Mouse (Mus musculus) intestine, embryonic 15.5 days (tissue): ENCODE measurements around the gene Agtr1a. TPM values are rescaled to one million over a fixed set of nuclear protein-coding genes. Genes with fewer than 3 reads are reported as not detected.

ENCODE experiments used
- ATAC-seq: fragments of 200-750 bp; cut with Nextera tagmentation; 2 replicates; pipeline ENCODE4 v1.8.0; 2017; ENCODE audit warnings: moderate TSS enrichment, moderate library complexity
- H3K27ac ChIP-seq: fragments of 300-500 bp; sonication (generic); 2 replicates; pipeline ENCODE4 v1.5.1; 2015; ENCODE audit warnings: mild to moderate bottlenecking, inconsistent platforms
- H3K27me3 ChIP-seq: fragments of 300-500 bp; sonication (generic); replicated peaks from 2 replicates; pipeline ENCODE4 v1.6.1; 2015; ENCODE audit warnings: inconsistent platforms
- H3K36me3 ChIP-seq: fragments of 300-500 bp; sonication (generic); 2 replicates; pipeline ENCODE4 v1.6.1; 2015; ENCODE audit warnings: inconsistent platforms
- H3K4me1 ChIP-seq: fragments of 300-500 bp; sonication (generic); replicated peaks from 2 replicates; pipeline ENCODE4 v1.6.1; 2015; ENCODE audit warnings: inconsistent platforms
- H3K4me2 ChIP-seq: fragments of 300-500 bp; sonication (generic); replicated peaks from 2 replicates; pipeline ENCODE4 v1.6.1; 2015; ENCODE audit warnings: mild to moderate bottlenecking, inconsistent platforms
- H3K4me3 ChIP-seq: fragments of 300-500 bp; sonication (generic); replicated peaks from 2 replicates; pipeline ENCODE4 v1.5.1; 2015; ENCODE audit warnings: inconsistent platforms
- H3K9ac ChIP-seq: fragments of 300-500 bp; sonication (generic); 2 replicates; pipeline ENCODE4 v1.6.1; 2015; ENCODE audit warnings: inconsistent platforms
- H3K9me3 ChIP-seq: fragments of 300-500 bp; sonication (generic); 2 replicates; pipeline ENCODE4 v1.6.1; 2016; ENCODE audit warnings: inconsistent platforms
- WGBS: fragments of 180-500 bp; shearing (Covaris S2); methylation state at CpG from one replicate; pipeline ENCODE4 v1.1.7; 2015; 5-methylcytosine and 5-hydroxymethylcytosine counted together
- polyA plus RNA-seq: library from polyadenylated mRNA; unstranded; fragments of >200 nt; fragmentation: Nextera tagmentation; extraction: Ambion mirVana; gene quantifications from 2 replicates; pipeline ENCODE4 v1.2.1, GENCODE M21; 2015

Gene Agtr1a
- 2.3 and 2.4 TPM in 2 replicates for polyA plus RNA-seq

DNA sequence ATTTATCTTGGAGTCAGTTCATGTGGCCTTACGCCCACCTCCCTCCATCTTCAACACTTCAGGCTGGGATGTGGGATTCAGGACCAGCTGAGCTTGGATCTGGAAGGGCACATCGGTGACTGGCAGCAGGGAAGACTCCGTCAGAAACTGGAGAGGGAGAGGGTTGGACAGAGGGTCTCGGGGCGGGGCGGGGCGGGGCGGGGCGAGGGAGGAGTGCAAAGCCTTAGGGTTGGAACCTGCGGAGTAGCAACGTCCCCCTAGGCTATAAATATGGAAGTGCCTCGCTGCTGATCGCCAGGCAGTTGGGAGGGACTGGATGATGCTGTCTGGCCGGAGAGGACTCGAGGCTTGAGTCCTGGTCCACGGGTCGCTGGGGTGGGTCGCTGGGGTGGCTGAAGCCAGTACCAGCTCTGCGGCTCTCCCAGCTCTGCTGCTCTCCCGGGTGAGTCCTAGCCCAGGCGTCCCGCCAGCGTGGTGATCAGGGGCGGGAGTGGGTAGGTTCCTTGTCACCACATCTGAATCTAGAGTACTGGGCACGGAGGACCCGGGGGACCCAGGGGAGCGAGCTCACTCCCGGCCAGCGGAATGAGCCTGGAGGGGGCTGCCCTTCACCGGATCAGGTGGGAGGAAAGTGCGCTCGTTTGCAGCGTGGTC, at the start of gene Agtr1a:
TSS of gene Agtr1a (plus strand) at position 294 of the 654 bp plus-strand sequence.
- Histone ChIP-seq H3K27me3 (no peaks in the 10 kb centered on the region), H3K4me1 (0 out of 2 replicates have a peak, but pooled peaks cover 3% of the 10 kb centered on the region), H3K36me3 (no peaks in the 10 kb centered on the region), H3K4me3 (peak within 1 kb of the TSS; percentile 50), H3K9me3 (no peaks in the 10 kb centered on the region), H3K4me2 (peak within 1 kb of the TSS; percentile 97), H3K9ac (peak within 1 kb of the TSS; percentile 57), H3K27ac (no peak within 1 kb of the TSS)
- ATAC-seq = peak; percentile 90
- WGBS = 2% methylated on average over 33 of the region's 33 CpGs

DNA sequence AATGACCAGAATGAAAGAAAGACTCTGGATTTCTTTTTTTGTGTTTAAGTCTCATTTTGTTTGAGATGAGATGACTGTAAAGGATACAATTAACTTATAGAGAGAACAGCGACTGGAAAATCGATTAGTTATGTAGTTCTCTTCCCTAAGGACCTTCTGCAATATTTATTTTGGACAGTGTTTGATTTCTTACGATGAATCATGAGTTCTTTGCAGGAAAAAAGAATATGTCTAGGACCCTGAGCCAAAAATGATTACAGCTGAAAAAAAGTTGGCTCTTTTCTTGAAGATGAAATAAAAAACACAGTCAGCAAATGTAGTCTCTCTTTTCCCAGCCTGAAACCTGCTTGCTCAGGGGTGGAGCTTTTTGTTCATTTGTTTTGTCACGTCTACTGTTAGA, 26.0 kb upstream of the Agtr1a start:
- no peak overlapping the region for H3K4me3 ChIP-seq
- no peak overlapping the region for H3K9ac ChIP-seq
- H3K27me3 ChIP-seq = no peaks in the 10 kb centered on the region
- H3K27ac ChIP-seq = no peak overlapping the region
- H3K36me3 ChIP-seq = no peaks in the 10 kb centered on the region
- H3K4me1 ChIP-seq = no peaks in the 10 kb centered on the region
- ATAC-seq = no peak
- 78% methylated on average over 4 of the region's 4 CpGs for WGBS
- H3K9me3 ChIP-seq = no peaks in the 10 kb centered on the region
- H3K4me2 ChIP-seq = no peak overlapping the region

DNA sequence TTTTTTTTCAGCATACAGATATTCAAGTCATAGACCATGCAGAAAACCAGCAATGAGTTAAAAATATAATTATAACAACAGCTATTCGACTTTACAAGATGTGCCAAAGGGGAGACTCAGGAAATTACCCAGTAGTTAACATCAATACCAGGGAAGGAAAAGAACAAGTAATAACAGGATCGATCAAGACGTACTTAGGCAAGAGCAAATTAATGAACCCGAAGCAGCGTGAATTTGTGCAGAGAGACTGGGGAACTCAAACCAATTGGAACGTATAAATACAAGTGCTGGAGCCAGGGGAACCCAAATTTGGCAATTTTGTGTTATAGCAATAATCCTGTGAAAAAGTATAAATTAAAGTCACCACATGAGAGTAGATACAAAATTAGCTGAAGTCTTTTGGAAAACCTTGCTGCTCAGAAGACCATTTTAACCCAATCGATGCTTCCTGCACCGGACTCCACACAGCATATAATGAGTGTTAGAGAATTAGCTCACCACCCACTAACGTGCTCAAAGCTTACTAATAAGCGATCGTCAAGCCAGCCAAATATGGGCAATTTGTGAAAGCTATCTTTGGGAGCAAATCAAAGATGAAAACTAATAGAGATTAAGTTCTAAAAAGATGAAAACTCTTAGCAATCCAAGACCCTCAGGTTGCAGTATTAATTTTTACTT, 11.4 kb upstream of the Agtr1a start:
- Histone ChIP-seq H3K27ac (no peak overlapping the region), H3K36me3 (no peaks in the 10 kb centered on the region), H3K9me3 (no peaks in the 10 kb centered on the region), H3K4me3 (no peak overlapping the region), H3K4me1 (no peaks in the 10 kb centered on the region), H3K9ac (no peak overlapping the region), H3K4me2 (no peak overlapping the region), H3K27me3 (no peaks in the 10 kb centered on the region)
- WGBS = 87% methylated on average over 11 of the region's 11 CpGs
- ATAC-seq = no peak

DNA sequence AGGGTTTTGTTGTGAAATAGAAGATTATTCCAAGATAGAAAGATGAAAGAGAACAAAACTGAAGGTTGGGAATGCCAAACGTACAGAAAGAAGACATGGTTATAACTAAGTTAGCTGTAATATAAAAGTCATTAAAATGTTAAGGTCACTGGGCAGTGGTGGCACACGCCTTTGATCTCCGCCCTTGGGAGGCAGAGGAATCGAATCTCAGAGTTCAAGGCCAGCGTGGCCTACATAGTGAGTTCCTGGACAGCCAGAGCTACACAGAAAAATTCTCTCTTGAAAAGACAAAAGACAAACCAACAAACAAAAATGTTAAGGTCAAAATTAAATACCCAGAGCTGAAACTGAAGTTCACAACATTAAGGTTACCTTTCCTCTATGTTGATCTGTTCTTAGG, 5.2 kb upstream of the Agtr1a start:
- ATAC-seq = no peak
- no peaks in the 10 kb centered on the region for H3K27me3 ChIP-seq
- H3K9me3 ChIP-seq = no peaks in the 10 kb centered on the region
- no peaks in the 10 kb centered on the region for H3K36me3 ChIP-seq
- no peak overlapping the region for H3K4me2 ChIP-seq
- no peak overlapping the region for H3K27ac ChIP-seq
- no peaks in the 10 kb centered on the region for H3K4me1 ChIP-seq
- no peak overlapping the region for H3K9ac ChIP-seq
- 77% methylated on average over 5 of the region's 5 CpGs for WGBS
- H3K4me3 ChIP-seq = no peak overlapping the region

DNA sequence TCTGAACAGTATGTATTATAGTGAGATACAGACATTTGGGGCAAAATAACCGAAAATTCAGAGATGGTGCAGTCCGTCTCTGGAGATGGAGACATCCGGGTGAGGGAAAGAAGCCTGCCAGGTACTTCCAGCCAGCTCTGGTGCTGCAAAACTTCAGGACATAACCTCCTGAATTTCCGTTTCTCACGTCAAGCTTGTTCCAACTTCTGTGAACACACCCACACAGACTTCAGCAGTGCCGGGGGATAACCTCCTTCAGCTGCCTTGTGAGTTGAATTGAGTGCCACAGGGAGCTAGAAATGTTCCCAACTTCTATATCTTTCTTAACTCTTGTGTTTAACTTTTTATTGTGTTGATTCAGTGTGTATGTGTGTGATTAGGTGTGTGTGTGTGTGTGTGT, 4.4 kb upstream of the Agtr1a start:
- H3K27ac ChIP-seq = no peak overlapping the region
- H3K4me1 ChIP-seq = 0 out of 2 replicates have a peak, but pooled peaks cover 1% of the 10 kb centered on the region
- 85% methylated on average over 6 of the region's 6 CpGs for WGBS
- H3K4me3 ChIP-seq = no peak overlapping the region
- ATAC-seq = no peak
- H3K4me2 ChIP-seq = no peak overlapping the region
- H3K27me3 ChIP-seq = no peaks in the 10 kb centered on the region
- no peaks in the 10 kb centered on the region for H3K36me3 ChIP-seq
- no peak overlapping the region for H3K9ac ChIP-seq
- no peaks in the 10 kb centered on the region for H3K9me3 ChIP-seq

DNA sequence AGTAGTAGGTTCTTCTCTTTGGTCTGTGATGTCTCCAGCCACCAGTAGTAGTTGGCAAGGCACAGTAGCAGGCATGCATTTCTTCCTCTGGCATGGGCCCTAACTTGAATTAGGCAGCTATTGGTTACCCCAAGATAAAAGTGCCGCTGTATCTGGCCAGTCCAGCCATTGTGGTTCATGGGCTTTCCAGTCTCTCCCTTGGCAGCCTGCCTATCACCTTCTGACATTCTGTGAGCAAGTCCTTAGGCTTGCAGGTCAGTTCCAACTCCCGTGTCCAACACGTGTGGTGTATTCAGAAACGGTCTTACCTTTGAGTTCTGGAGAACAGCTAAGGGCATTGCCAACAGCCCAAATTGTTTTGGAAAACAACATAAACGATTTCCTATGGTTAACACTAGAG, 3.7 kb upstream of the Agtr1a start:
- Histone ChIP-seq H3K36me3 (no peaks in the 10 kb centered on the region), H3K9me3 (no peaks in the 10 kb centered on the region), H3K27me3 (no peaks in the 10 kb centered on the region), H3K4me1 (0 out of 2 replicates have a peak, but pooled peaks cover 3% of the 10 kb centered on the region), H3K4me2 (no peak overlapping the region), H3K9ac (no peak overlapping the region), H3K27ac (no peak overlapping the region), H3K4me3 (no peak overlapping the region)
- 82% methylated on average over 5 of the region's 5 CpGs for WGBS
- ATAC-seq = no peak

DNA sequence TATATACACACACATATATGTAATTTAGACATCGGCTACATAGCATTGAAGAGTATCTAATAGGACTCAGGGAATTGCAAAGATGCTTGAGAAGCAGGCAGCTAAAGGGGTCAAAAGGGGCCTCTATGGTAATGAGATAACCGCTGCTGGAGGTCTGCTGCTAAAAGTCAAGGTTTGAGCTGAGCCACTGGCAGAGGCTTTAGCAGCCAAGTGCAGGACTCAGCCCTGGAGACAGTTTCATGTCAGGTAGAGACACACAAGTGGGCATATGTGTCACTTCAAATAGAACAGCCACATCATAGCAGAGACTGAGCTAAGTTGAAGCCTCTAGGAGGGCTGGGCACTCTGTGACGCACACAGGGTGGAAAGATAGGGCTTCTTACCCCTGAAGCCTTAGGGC, 1.6 kb upstream of the Agtr1a start:
- Histone ChIP-seq H3K27me3 (no peaks in the 10 kb centered on the region), H3K4me2 (no peak overlapping the region), H3K9ac (no peak overlapping the region), H3K27ac (no peak overlapping the region), H3K9me3 (no peaks in the 10 kb centered on the region), H3K4me3 (no peak overlapping the region), H3K4me1 (0 out of 2 replicates have a peak, but pooled peaks cover 3% of the 10 kb centered on the region), H3K36me3 (no peaks in the 10 kb centered on the region)
- WGBS = 67% methylated on average over 3 of the region's 3 CpGs
- ATAC-seq = no peak

DNA sequence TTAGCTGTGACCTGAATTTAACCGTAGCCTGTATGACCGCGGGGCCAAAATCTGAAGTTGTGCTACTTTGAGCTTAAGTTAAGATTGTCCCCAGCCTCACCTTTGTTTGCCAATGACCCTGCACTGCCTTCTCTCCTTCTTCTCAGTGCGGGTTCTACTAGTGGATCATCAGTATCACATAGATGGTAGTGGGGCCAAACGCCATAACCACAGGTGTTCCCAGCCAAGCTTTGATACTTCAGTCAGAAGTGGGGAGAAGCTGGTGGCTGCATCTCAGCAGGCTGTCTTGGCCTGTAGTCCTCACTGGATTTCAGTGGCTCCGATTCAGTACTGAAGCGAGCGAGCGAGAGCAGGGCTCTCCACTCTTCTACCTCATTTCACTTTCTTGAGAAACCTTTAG, 672 bp downstream of the Agtr1a start:
- Histone ChIP-seq H3K4me3 (peak overlapping the region; percentile 50), H3K27me3 (no peaks in the 10 kb centered on the region), H3K9me3 (no peaks in the 10 kb centered on the region), H3K36me3 (no peaks in the 10 kb centered on the region), H3K27ac (no peak overlapping the region), H3K9ac (no peak overlapping the region), H3K4me2 (peak overlapping the region; percentile 97), H3K4me1 (0 out of 2 replicates have a peak, but pooled peaks cover 3% of the 10 kb centered on the region)
- ATAC-seq = no peak
- 35% methylated on average over 9 of the region's 9 CpGs for WGBS

DNA sequence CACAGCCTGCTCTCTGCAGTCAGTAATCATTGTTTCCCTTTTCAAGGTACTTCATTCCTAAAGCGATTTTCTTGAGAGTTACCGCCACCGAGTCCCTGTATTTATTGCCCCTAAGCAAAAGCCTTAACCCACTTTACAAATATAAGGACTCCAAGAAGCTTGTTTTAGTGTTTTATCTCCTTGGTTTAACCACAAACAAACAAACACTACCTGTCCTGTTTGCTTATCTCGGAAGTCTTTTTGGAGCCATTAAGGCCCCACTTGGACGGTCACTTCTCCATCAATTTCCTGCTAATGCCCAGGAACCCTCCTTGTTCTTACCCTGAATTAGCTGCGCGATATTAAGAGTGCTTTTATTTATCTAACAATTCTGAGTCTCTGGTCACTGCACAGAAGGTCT, 1.4 kb downstream of the Agtr1a start:
- no peaks in the 10 kb centered on the region for H3K27me3 ChIP-seq
- H3K27ac ChIP-seq = no peak overlapping the region
- no peak overlapping the region for H3K4me3 ChIP-seq
- ATAC-seq = no peak
- 71% methylated on average over 7 of the region's 7 CpGs for WGBS
- H3K9me3 ChIP-seq = no peaks in the 10 kb centered on the region
- 0 out of 2 replicates have a peak, but pooled peaks cover 3% of the 10 kb centered on the region for H3K4me1 ChIP-seq
- no peaks in the 10 kb centered on the region for H3K36me3 ChIP-seq
- H3K9ac ChIP-seq = no peak overlapping the region
- H3K4me2 ChIP-seq = no peak overlapping the region

DNA sequence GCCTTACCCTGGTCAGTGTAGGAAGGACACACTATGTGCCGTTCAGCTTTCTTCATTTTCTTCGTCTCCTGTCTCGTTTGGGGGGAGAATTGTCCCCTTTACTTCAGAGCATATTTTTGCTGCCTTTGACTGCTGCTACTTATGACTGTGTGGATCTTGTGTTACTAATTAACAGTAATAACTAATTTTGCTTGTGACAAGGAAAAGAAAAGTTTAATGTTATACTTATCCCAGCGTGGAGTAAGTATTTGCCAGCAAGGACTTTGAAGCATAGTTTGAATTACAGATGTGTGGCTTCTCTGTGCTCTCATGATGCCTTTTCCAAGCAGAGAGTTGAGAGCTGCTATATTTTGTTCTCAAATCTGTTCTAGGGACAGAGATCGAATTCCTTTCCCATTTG, 2.3 kb downstream of the Agtr1a start:
- 81% methylated on average over 5 of the region's 5 CpGs for WGBS
- Histone ChIP-seq H3K27me3 (no peaks in the 10 kb centered on the region), H3K4me1 (0 out of 2 replicates have a peak, but pooled peaks cover 3% of the 10 kb centered on the region), H3K4me2 (no peak overlapping the region), H3K9me3 (no peaks in the 10 kb centered on the region), H3K9ac (no peak overlapping the region), H3K36me3 (no peaks in the 10 kb centered on the region), H3K4me3 (no peak overlapping the region), H3K27ac (no peak overlapping the region)
- ATAC-seq = no peak

DNA sequence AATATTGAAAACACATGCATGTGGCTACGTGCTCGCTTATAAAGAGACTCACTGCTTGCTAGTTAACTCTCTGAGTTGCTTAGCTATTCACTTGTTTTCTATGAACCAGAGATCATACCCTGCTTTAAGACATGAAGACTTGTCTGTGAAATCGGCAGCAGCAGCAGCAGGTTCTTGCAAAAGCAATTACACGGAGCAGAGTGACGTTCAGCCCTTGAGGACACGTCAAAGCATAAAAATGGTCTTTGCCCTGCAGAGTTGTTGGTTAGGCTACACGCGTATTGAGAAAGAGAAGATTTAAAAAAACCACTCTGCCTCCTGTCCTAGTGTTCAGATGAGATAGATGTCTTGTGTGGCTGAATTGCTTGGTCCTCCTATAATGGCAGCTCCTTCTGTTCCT, 3.7 kb downstream of the Agtr1a start:
- Histone ChIP-seq H3K9me3 (no peaks in the 10 kb centered on the region), H3K4me2 (no peak overlapping the region), H3K4me3 (no peak overlapping the region), H3K36me3 (no peaks in the 10 kb centered on the region), H3K27me3 (no peaks in the 10 kb centered on the region), H3K9ac (no peak overlapping the region), H3K4me1 (0 out of 2 replicates have a peak, but pooled peaks cover 3% of the 10 kb centered on the region), H3K27ac (no peak overlapping the region)
- 73% methylated on average over 8 of the region's 8 CpGs for WGBS
- ATAC-seq = no peak

DNA sequence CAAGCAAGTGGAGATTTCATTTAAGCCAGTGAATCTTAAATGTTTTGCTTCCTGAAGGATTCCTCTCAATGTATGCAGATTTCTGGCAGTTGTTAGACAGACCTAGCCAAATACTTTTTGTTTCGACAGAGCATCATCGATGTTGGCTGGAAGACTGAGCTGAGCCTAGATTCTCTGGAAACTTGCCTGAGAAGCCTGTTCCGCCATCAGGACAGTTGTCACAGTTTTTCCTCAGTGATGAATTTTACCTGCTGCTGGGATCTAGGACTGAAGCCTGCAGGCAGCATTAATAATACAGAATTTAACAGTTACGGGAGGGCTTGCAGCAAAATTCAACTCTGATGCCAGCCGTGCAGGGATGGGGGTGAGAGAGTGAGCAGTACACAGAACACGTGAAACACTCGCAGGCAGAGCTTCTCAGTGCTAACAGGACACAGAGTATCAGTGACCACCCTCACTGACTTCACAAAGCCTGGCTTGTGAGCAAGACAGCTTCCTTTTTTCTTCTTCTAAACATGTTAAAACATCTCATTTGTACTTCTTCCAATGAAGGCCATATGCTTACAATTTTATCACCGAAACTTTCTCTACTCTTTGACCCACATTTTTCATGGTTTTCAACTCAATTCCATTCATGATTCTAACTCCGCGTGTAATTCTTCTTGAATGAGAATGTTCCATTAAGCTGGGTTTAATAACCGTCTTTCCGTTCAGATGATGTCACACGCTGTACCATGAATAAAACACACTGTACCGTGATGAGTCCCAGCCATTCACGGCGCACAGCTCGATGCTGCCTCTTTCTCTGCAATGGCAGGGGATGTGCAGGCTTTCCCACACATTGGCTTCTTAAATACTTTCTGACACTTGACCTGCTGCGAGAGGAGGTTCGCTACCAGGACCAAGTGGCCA, 6.0 kb downstream of the Agtr1a start:
- no peaks in the 10 kb centered on the region for H3K36me3 ChIP-seq
- no peak overlapping the region for H3K9ac ChIP-seq
- H3K4me2 ChIP-seq = no peak overlapping the region
- no peaks in the 10 kb centered on the region for H3K9me3 ChIP-seq
- H3K4me3 ChIP-seq = no peak overlapping the region
- no peaks in the 10 kb centered on the region for H3K27me3 ChIP-seq
- no peak for ATAC-seq
- no peaks in the 10 kb centered on the region for H3K4me1 ChIP-seq
- no peak overlapping the region for H3K27ac ChIP-seq
- 70% methylated on average over 19 of the region's 19 CpGs for WGBS
